Mouse (Mus musculus) stomach, embryonic 14.5 days (tissue): ENCODE results near the gene Olfr686. TPM values are rescaled to one million over a fixed set of nuclear protein-coding genes. Genes with fewer than 3 reads are reported as not detected.

Source experiments
- ATAC-seq: fragments of 200-750 bp; cut with Nextera tagmentation; 2 replicates; pipeline ENCODE4 v1.8.0; 2017; ENCODE audit warnings: low read depth, moderate TSS enrichment; ENCODE audit not compliant: insufficient number of reproducible peaks, insufficient read depth, low FRiP score
- H3K27ac ChIP-seq: fragments of 300-500 bp; sonication (generic); 2 replicates; pipeline ENCODE4 v1.5.1; 2014; ENCODE audit warnings: mild to moderate bottlenecking, low read length, moderate library complexity, mixed read lengths
- H3K27me3 ChIP-seq: fragments of 300-500 bp; sonication (generic); 2 replicates; pipeline ENCODE4 v1.6.1; 2014; ENCODE audit warnings: low read length, control low read depth, mixed read lengths; ENCODE audit not compliant: control insufficient read depth, insufficient read depth
- H3K36me3 ChIP-seq: fragments of 300-500 bp; sonication (generic); 2 replicates; pipeline ENCODE4 v1.6.1; 2014; ENCODE audit warnings: mild to moderate bottlenecking, control low read depth, low read length, moderate library complexity, mixed read lengths; ENCODE audit not compliant: control insufficient read depth, insufficient read depth
- H3K4me1 ChIP-seq: fragments of 300-500 bp; sonication (generic); 2 replicates; pipeline ENCODE4 v1.6.1; 2014; ENCODE audit warnings: low read length, control low read depth, mixed read lengths; ENCODE audit not compliant: control insufficient read depth, insufficient read depth
- H3K4me2 ChIP-seq: fragments of 300-500 bp; sonication (generic); replicated peaks from 2 replicates; pipeline ENCODE4 v1.6.1; 2014; ENCODE audit warnings: low read depth, low read length, control low read depth
- H3K4me3 ChIP-seq: fragments of 300-500 bp; sonication (generic); 2 replicates; pipeline ENCODE4 v1.5.1; 2014; ENCODE audit warnings: low read depth, low read length, control low read depth
- H3K9ac ChIP-seq: fragments of 300-500 bp; sonication (generic); replicated peaks from 2 replicates; pipeline ENCODE4 v1.6.1; 2014; ENCODE audit warnings: low read depth, mild to moderate bottlenecking, control low read depth, low read length, moderate library complexity, mixed read lengths
- H3K9me3 ChIP-seq: fragments of 300-500 bp; sonication (generic); 2 replicates; pipeline ENCODE4 v1.6.1; 2016; ENCODE audit warnings: low read depth, low read length, control low read depth; ENCODE audit not compliant: control insufficient read depth
- WGBS: fragments of 180-500 bp; shearing (Covaris S2); extraction: QIAGEN DNeasy Blood & Tissue Kit; methylation state at CpG from one replicate; pipeline ENCODE4 v1.1.7; 2014; 5-methylcytosine and 5-hydroxymethylcytosine counted together
- polyA plus RNA-seq: library from polyadenylated mRNA; unstranded; fragments of >200 nt; fragmentation: Nextera tagmentation; extraction: Ambion mirVana; gene quantifications from 2 replicates; pipeline ENCODE4 v1.2.1, GENCODE M21; 2014

Olfr686 gene
- polyA plus RNA-seq, 1 experiment from 2014 or later = not detected

- Histone ChIP-seq H3K9me3 (no peaks in the 10 kb centered on the region), H3K36me3 (no peaks in the 10 kb centered on the region), H3K9ac (no peak overlapping the region), H3K4me1 (no peaks in the 10 kb centered on the region), H3K27ac (no peak overlapping the region), H3K4me3 (no peak overlapping the region), H3K4me2 (no peak overlapping the region), H3K27me3 (no peaks in the 10 kb centered on the region)
- no peak for ATAC-seq
- 40% methylated on average over 1 of the region's 1 CpGs for WGBS
These were observed 7.5 kb upstream of the Olfr686 start for GRCm38 (mm10) chr7:105214761-105215160.

- H3K4me1 ChIP-seq = no peaks in the 10 kb centered on the region
- no peak within 1 kb of the TSS for H3K9ac ChIP-seq
- H3K27me3 ChIP-seq = no peaks in the 10 kb centered on the region
- H3K4me2 ChIP-seq = no peak within 1 kb of the TSS
- no peak for ATAC-seq
- no peak within 1 kb of the TSS for H3K27ac ChIP-seq
- H3K9me3 ChIP-seq = no peaks in the 10 kb centered on the region
- no peak within 1 kb of the TSS for H3K4me3 ChIP-seq
- 82% methylated on average over 1 of the region's 1 CpGs for WGBS
- no peaks in the 10 kb centered on the region for H3K36me3 ChIP-seq
These were observed 21.4 kb downstream of the Olfr686 start, which contains the start of gene Olfr685 for GRCm38 (mm10) chr7:105185912-105186311. Gene Olfr685, minus strand, starts transcription at chr7:105186012.

- no peak overlapping the region for H3K4me3 ChIP-seq
- no peaks in the 10 kb centered on the region for H3K36me3 ChIP-seq
- no peak for ATAC-seq
These were observed 36.5 kb downstream of the Olfr686 start for GRCm38 (mm10) chr7:105170773-105171172.

GRCm38 (mm10) chr7:105163553-105163952 is 43.7 kb downstream of the Olfr686 start, which contains the start of gene Olfr684:
Gene Olfr684, minus strand, starts transcription at chr7:105163653.
- no peak within 1 kb of the TSS for H3K9ac ChIP-seq
- WGBS = 56% methylated on average over 1 of the region's 1 CpGs

More at GRCm38 (mm10) chr7:105170773-105171172, 36.5 kb downstream of the Olfr686 start:
- no peaks in the 10 kb centered on the region for H3K4me1 ChIP-seq
- H3K9me3 ChIP-seq = no peaks in the 10 kb centered on the region
- H3K4me2 ChIP-seq = no peak overlapping the region
- no peak overlapping the region for H3K9ac ChIP-seq
- no peak overlapping the region for H3K27ac ChIP-seq
- WGBS = 55% methylated on average over 4 of the region's 4 CpGs
- H3K27me3 ChIP-seq = no peaks in the 10 kb centered on the region

More at GRCm38 (mm10) chr7:105163553-105163952, 43.7 kb downstream of the Olfr686 start, which contains the start of gene Olfr684:
- no peak within 1 kb of the TSS for H3K4me3 ChIP-seq
- no peak within 1 kb of the TSS for H3K4me2 ChIP-seq
- no peaks in the 10 kb centered on the region for H3K9me3 ChIP-seq
- no peak for ATAC-seq
- H3K27ac ChIP-seq = no peak within 1 kb of the TSS
- no peaks in the 10 kb centered on the region for H3K27me3 ChIP-seq
- no peaks in the 10 kb centered on the region for H3K36me3 ChIP-seq
- no peaks in the 10 kb centered on the region for H3K4me1 ChIP-seq

Other genes starting within 250 kb of the Olfr686 start
- not detected in 2 replicates for gene Olfr670, start 244.9 kb downstream of the Olfr686 start, polyA plus RNA-seq
- gene Olfr671, start 228.4 kb downstream of the Olfr686 start, polyA plus RNA-seq = not detected in 2 replicates
- gene Olfr672, start 205.5 kb downstream of the Olfr686 start, polyA plus RNA-seq = not detected in 2 replicates
- not detected in 2 replicates for gene Olfr675, start 179.0 kb downstream of the Olfr686 start, polyA plus RNA-seq
- gene Olfr676, start 174.8 kb downstream of the Olfr686 start, polyA plus RNA-seq = not detected in 2 replicates
- gene Olfr677, start 156.1 kb downstream of the Olfr686 start, polyA plus RNA-seq = not detected in 2 replicates
- gene Olfr678, start 143.0 kb downstream of the Olfr686 start, polyA plus RNA-seq = not detected in 2 replicates
- not detected in 2 replicates for gene Olfr679, start 126.3 kb downstream of the Olfr686 start, polyA plus RNA-seq
- not detected in 2 replicates for gene Olfr680-ps1, start 114.7 kb downstream of the Olfr686 start, polyA plus RNA-seq
- gene Olfr681, start 90.6 kb downstream of the Olfr686 start, polyA plus RNA-seq = not detected in 2 replicates
- not detected in 2 replicates for gene Olfr683, start 60.5 kb downstream of the Olfr686 start, polyA plus RNA-seq
- gene Olfr684, start 43.8 kb downstream of the Olfr686 start, polyA plus RNA-seq = not detected in 2 replicates
- not detected in 2 replicates for gene Olfr685, start 21.5 kb downstream of the Olfr686 start, polyA plus RNA-seq
- gene Olfr688, start 80.6 kb upstream of the Olfr686 start, polyA plus RNA-seq = not detected in 2 replicates
- gene Olfr689, start 103.7 kb upstream of the Olfr686 start, polyA plus RNA-seq = not detected in 2 replicates
- not detected in 2 replicates for gene Olfr690, start 126.6 kb upstream of the Olfr686 start, polyA plus RNA-seq
- not detected in 2 replicates for gene Olfr691, start 134.8 kb upstream of the Olfr686 start, polyA plus RNA-seq
- gene Olfr692, start 160.7 kb upstream of the Olfr686 start, polyA plus RNA-seq = not detected in 2 replicates
- gene Gm5901, start 167.6 kb upstream of the Olfr686 start, polyA plus RNA-seq = not detected in 2 replicates
- 40.3 and 41.1 TPM in 2 replicates for gene Fam160a2, start 192.6 kb upstream of the Olfr686 start, polyA plus RNA-seq
- gene Cnga4, start 197.1 kb upstream of the Olfr686 start, polyA plus RNA-seq = not detected in 2 replicates
- 0.85 and 0.87 TPM in 2 replicates for gene Cckbr, start 218.2 kb upstream of the Olfr686 start, polyA plus RNA-seq